17 mouse cellular contexts compared by ENCODE assay signal in genomic region chr5:112037080-112037479, GRCm38 (mm10).
"Had no signal": no experiment of that assay in that cellular context is flagged by ENCODE, and none has a peak within 500 bp of the region (broad histone marks: within the 10 kb centered on the region; RNA-seq: fewer than 3 reads in every experiment).

No protein-coding gene starts in this region.

- ATAC-seq: liver, postnatal 0 days; lung, postnatal 0 days; midbrain, embryonic 15.5 days had no signal

- H3K36me3 ChIP-seq: lung, embryonic 15.5 days; midbrain, embryonic 12.5 days; midbrain, embryonic 15.5 days; neural tube, embryonic 12.5 days; stomach, embryonic 15.5 days had no signal

- H3K4me3 ChIP-seq: lung, embryonic 15.5 days; megakaryocyte, embryonic 14.5 days; midbrain, embryonic 12.5 days; midbrain, embryonic 15.5 days; neural tube, embryonic 12.5 days; stomach, embryonic 15.5 days had no signal

- H3K4me1 ChIP-seq: lung, embryonic 15.5 days; megakaryocyte, embryonic 14.5 days had no signal

- H3K27ac ChIP-seq: lung, embryonic 15.5 days; macrophage; midbrain, embryonic 12.5 days; midbrain, embryonic 15.5 days; neural tube, embryonic 12.5 days; stomach, embryonic 15.5 days; stomach, postnatal 0 days had no signal

- H3K9ac ChIP-seq: liver, postnatal 0 days; lung, embryonic 15.5 days; midbrain, embryonic 12.5 days; midbrain, embryonic 15.5 days; neural tube, embryonic 12.5 days; stomach, embryonic 15.5 days had no signal

- DNase-seq: liver, postnatal 0 days; lung, adult 2 months; lung, postnatal 14 days; lung, postnatal 36 days; right cerebral cortex, postnatal 14 days; thymus, adult 2 months; thymus, postnatal 25 days; thymus, postnatal 4 days had no signal

- H3K9me3 ChIP-seq: lung, embryonic 15.5 days; megakaryocyte, embryonic 14.5 days; midbrain, embryonic 12.5 days; midbrain, embryonic 15.5 days; neural tube, embryonic 12.5 days; stomach, embryonic 15.5 days had no signal

- H3K4me2 ChIP-seq: lung, embryonic 15.5 days; midbrain, embryonic 12.5 days; midbrain, embryonic 15.5 days; neural tube, embryonic 12.5 days; stomach, embryonic 15.5 days had no signal

- H3K27me3 ChIP-seq: lung, embryonic 15.5 days; midbrain, embryonic 15.5 days; stomach, embryonic 15.5 days had no signal
